Mouse (Mus musculus): ENCODE results near the gene Chrna5.

DNA sequence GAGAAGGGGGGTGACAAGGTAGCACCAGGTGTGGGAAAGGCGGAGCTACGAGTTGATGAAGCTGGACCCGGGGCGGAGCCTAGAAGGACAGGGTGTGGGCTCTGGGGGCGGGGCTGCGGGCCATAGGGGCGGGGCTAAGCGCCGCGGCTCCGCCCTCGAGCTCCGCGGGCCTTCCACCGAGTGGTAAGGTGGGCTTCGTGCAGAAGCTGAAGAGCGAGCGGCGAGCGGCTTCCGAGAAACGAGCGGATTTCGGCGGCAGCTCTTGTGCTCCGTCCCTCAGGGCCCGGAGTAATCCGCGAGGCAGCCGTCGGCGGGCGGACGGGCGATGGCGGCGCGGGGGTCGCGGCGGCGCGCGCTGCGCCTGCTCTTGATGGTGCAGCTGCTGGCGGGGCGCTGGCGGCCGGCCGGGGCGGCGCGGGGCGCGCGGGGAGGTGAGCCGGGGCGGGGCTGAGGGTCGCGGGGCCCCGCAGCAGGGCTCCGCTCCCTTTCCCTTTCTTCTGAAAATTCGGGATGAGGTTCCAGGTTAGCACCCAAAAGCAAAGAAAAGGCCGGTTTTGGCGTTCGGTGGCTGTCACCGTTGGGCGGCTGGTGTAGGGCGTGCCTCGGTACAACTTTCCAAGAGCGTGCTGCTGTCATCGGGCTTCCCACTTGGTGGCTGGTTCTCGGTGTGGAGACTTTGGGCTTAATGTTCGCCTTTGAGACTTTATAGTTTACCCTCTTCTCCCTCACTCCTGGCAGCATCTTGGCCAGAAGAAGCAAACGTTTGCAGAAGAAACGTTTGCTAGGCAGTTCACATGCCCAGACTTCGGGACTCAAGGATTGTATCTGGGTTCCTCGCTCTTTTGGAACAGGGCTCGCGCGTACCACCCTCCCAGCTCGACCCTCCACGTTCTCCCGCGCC lies 861 bp downstream of the Chrna5 start:
- TF ChIP-seq CTCF (conservative IDR thresholded peaks at IDR 0.05; ENCODE audit: insufficient read depth, insufficient read length, low read depth, low read length) (no peak), POLR2A (IDR thresholded peaks at IDR 0.05; ENCODE audit: low read depth, low read length) (no peak)
